Mouse (Mus musculus) hindbrain, embryonic 16.5 days (tissue): ENCODE data around the gene Syce3. TPM values are rescaled to one million over a fixed set of nuclear protein-coding genes. Genes with fewer than 3 reads are reported as not detected.

ENCODE experiments used
- ATAC-seq: fragments of 200-750 bp; cut with Nextera tagmentation; 2 replicates; pipeline ENCODE4 v1.8.0; 2017; ENCODE audit warnings: moderate TSS enrichment, moderate library complexity
- H3K27ac ChIP-seq: fragments of 300-500 bp; sonication (generic); 2 replicates; pipeline ENCODE4 v1.5.1; 2014; ENCODE audit warnings: low read depth, mild to moderate bottlenecking, control low read depth, low read length, moderate library complexity
- H3K27me3 ChIP-seq: fragments of 300-500 bp; sonication (generic); replicated peaks from 2 replicates; pipeline ENCODE4 v1.6.1; 2014; ENCODE audit warnings: low read length; ENCODE audit not compliant: control insufficient read depth, insufficient read depth
- H3K36me3 ChIP-seq: fragments of 300-500 bp; sonication (generic); 2 replicates; pipeline ENCODE4 v1.6.1; 2014; ENCODE audit warnings: mild to moderate bottlenecking, low read length, moderate library complexity, mixed read lengths; ENCODE audit not compliant: control insufficient read depth, insufficient read depth
- H3K4me1 ChIP-seq: fragments of 300-500 bp; sonication (generic); 2 replicates; pipeline ENCODE4 v1.6.1; 2014; ENCODE audit warnings: low read depth, low read length; ENCODE audit not compliant: control insufficient read depth, insufficient read depth
- H3K4me2 ChIP-seq: fragments of 300-500 bp; sonication (generic); 2 replicates; pipeline ENCODE4 v1.6.1; 2014; ENCODE audit warnings: mild to moderate bottlenecking, low read length, control low read depth, moderate library complexity
- H3K4me3 ChIP-seq: fragments of 300-500 bp; sonication (generic); 2 replicates; pipeline ENCODE4 v1.5.1; 2014; ENCODE audit warnings: mild to moderate bottlenecking, low read length, control low read depth, moderate library complexity
- H3K9ac ChIP-seq: fragments of 300-500 bp; sonication (generic); 2 replicates; pipeline ENCODE4 v1.6.1; 2014; ENCODE audit warnings: low read depth, mild to moderate bottlenecking, control low read depth, low read length, moderate library complexity
- H3K9me3 ChIP-seq: fragments of 300-500 bp; sonication (generic); 2 replicates; pipeline ENCODE4 v1.6.1; 2014; ENCODE audit warnings: mild to moderate bottlenecking, low read length, moderate library complexity; ENCODE audit not compliant: control insufficient read depth
- WGBS: fragments of 180-500 bp; shearing (Covaris S2); extraction: QIAGEN DNeasy Blood & Tissue Kit; methylation state at CpG from one replicate; pipeline ENCODE4 v1.1.7; 2014; 5-methylcytosine and 5-hydroxymethylcytosine counted together
- polyA plus RNA-seq: library from polyadenylated mRNA; unstranded; fragments of >200 nt; fragmentation: Nextera tagmentation; extraction: Ambion mirVana; gene quantifications from 2 replicates; pipeline ENCODE4 v1.2.1, GENCODE M21; 2015

The Syce3 gene
- polyA plus RNA-seq, 1 experiment from 2014 or later, result not detected

- Histone ChIP-seq H3K27ac (no peak overlapping the region), H3K4me1 (peaks cover 29% of the 10 kb centered on the region), H3K9ac (no peak overlapping the region), H3K27me3 (peaks cover 30% of the 10 kb centered on the region), H3K9me3 (no peaks in the 10 kb centered on the region), H3K4me2 (no peak overlapping the region), H3K4me3 (no peak overlapping the region), H3K36me3 (no peaks in the 10 kb centered on the region)
- WGBS, result 3% methylated on average over 18 of the region's 18 CpGs
- ATAC-seq, result no peak
Measured at GRCm38 (mm10) chr15:89377362-89377761, 32.9 kb downstream of the Syce3 start.

GRCm38 (mm10) chr15:89376957-89377356 lies 33.3 kb downstream of the Syce3 start, which contains the start of gene Tymp:
Gene Tymp, minus strand, starts transcription at chr15:89377039.
- Histone ChIP-seq H3K4me1 (peaks cover 29% of the 10 kb centered on the region), H3K36me3 (peaks cover 3% of the 10 kb centered on the region), H3K9ac (no peak within 1 kb of the TSS), H3K9me3 (no peaks in the 10 kb centered on the region), H3K27ac (no peak within 1 kb of the TSS), H3K27me3 (peaks cover 30% of the 10 kb centered on the region), H3K4me2 (no peak within 1 kb of the TSS), H3K4me3 (no peak within 1 kb of the TSS)
- WGBS, result 22% methylated on average over 16 of the region's 16 CpGs
- ATAC-seq, result no peak

DNA sequence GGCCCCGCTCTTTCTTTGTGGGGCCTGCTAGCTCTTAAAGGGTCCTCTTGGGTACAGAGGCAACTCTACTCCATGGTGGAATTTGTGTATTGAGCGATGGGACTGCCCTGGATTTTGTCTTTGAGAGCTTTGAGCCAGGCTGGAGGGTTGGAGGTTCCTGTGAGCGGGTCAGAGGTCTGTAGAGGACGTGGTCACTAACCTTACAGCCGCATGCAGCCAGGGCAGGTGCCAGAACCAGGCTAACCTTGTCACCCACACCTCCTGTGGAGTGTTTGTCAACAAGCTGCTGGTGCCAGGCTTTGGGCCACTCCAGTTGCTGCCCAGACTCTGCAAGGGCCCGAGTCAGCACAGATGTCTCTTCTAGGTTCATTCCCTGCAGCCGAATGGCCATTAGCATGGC lies 34.3 kb downstream of the Syce3 start:
- Histone ChIP-seq H3K4me1 (peaks cover 29% of the 10 kb centered on the region), H3K4me2 (no peak overlapping the region), H3K9ac (no peak overlapping the region), H3K27me3 (peaks cover 30% of the 10 kb centered on the region), H3K9me3 (no peaks in the 10 kb centered on the region), H3K4me3 (no peak overlapping the region), H3K27ac (no peak overlapping the region), H3K36me3 (peaks cover 12% of the 10 kb centered on the region)
- 79% methylated on average over 7 of the region's 7 CpGs for WGBS
- no peak for ATAC-seq

- H3K4me3 ChIP-seq, result no peak overlapping the region
- H3K4me2 ChIP-seq, result peak overlapping the region; percentile 82; the same call in 1 of the 2 replicates
- H3K36me3 ChIP-seq, result peaks cover 16% of the 10 kb centered on the region
- no peak overlapping the region for H3K27ac ChIP-seq
- ATAC-seq, result no peak
- 92% methylated on average over 16 of the region's 17 CpGs for WGBS
- H3K9me3 ChIP-seq, result no peaks in the 10 kb centered on the region
- peaks cover 29% of the 10 kb centered on the region for H3K4me1 ChIP-seq
- peaks cover 27% of the 10 kb centered on the region for H3K27me3 ChIP-seq
- H3K9ac ChIP-seq, result no peak overlapping the region
Measured at GRCm38 (mm10) chr15:89374801-89375534, 35.3 kb downstream of the Syce3 start.

- H3K9ac ChIP-seq, result peak overlapping the region; percentile 88
- WGBS, result 53% methylated on average over 9 of the region's 9 CpGs
- H3K27ac ChIP-seq, result peak overlapping the region; percentile 94
- H3K4me2 ChIP-seq, result peak overlapping the region; percentile 82
- peaks cover 27% of the 10 kb centered on the region for H3K4me1 ChIP-seq
- peaks cover 18% of the 10 kb centered on the region for H3K36me3 ChIP-seq
- H3K9me3 ChIP-seq, result no peaks in the 10 kb centered on the region
- peak overlapping the region; percentile 80 for H3K4me3 ChIP-seq
- H3K27me3 ChIP-seq, result peaks cover 24% of the 10 kb centered on the region
- ATAC-seq, result no peak
Measured at GRCm38 (mm10) chr15:89374340-89374739, 36.0 kb downstream of the Syce3 start.

DNA sequence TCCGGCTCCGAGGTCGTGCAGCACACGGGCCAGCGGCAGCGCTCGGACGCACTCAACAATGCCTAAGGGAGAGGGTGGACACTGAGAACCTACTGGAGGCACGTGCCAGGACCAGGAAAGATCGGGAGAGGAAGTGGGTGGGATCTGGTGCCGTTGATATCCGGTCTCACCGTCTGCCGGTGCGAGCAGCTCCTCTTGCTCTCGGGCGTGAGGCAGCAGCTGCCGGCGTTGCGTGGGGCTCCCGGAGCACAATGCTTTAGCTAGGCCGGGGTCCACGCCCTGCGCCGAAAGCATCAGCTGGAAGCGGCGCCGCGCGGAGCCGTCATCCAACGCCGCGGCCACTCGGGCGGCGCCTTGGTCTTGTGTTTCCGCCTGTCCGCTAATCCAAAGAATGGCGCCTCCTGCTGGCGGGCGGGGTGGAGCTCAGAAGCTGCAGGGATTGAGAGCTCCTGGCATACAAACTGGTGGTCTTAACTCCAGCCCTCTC lies 36.5 kb downstream of the Syce3 start, which contains the start of gene Sco2:
Gene Sco2 (minus strand): TSS at position 85 of the 487 bp plus-strand sequence.
- ATAC-seq, result peak; percentile 89
- Histone ChIP-seq H3K9me3 (no peaks in the 10 kb centered on the region), H3K4me3 (peak within 1 kb of the TSS; percentile 80), H3K4me1 (peaks cover 22% of the 10 kb centered on the region), H3K36me3 (peaks cover 24% of the 10 kb centered on the region), H3K27ac (peak within 1 kb of the TSS; percentile 94), H3K27me3 (peaks cover 22% of the 10 kb centered on the region), H3K4me2 (peak within 1 kb of the TSS; percentile 82), H3K9ac (peak within 1 kb of the TSS; percentile 88)
- 0% methylated on average over 40 of the region's 42 CpGs for WGBS

GRCm38 (mm10) chr15:89373027-89373761 lies 37.1 kb downstream of the Syce3 start:
- peaks cover 17% of the 10 kb centered on the region for H3K27me3 ChIP-seq
- peak overlapping the region; percentile 80 for H3K4me3 ChIP-seq
- peaks cover 29% of the 10 kb centered on the region for H3K36me3 ChIP-seq
- peak overlapping the region; percentile 94 for H3K27ac ChIP-seq
- H3K9ac ChIP-seq, result peak overlapping the region; percentile 88
- H3K9me3 ChIP-seq, result no peaks in the 10 kb centered on the region
- peak overlapping the region; percentile 82 for H3K4me2 ChIP-seq
- WGBS, result 3% methylated on average over 34 of the region's 35 CpGs
- H3K4me1 ChIP-seq, result peaks cover 16% of the 10 kb centered on the region
- ATAC-seq, result peak; percentile 79

DNA sequence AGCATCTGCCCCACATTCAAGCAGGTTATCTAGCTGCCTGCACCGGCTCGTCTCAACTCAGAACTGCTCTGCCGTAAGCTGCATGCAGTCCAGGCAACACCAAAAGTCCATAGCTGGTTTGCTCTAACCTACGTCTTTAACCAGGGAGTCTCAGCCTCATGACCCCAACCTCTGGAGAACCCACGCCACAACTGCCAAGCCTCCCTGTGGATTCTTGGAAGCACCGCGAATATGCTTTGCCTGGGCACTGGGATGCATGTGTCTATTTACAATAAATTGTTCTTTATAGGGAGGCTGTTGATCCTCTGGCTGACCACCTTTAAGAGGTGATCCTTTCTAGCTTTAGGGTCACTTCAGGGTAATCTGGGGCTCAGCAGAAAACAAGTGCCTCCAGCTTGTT lies 37.8 kb downstream of the Syce3 start:
- Histone ChIP-seq H3K9me3 (no peaks in the 10 kb centered on the region), H3K4me2 (peak overlapping the region; percentile 82), H3K27ac (no peak overlapping the region), H3K4me1 (peaks cover 15% of the 10 kb centered on the region), H3K4me3 (peak overlapping the region; percentile 80), H3K9ac (peak overlapping the region; percentile 88; the same call in 1 of the 2 replicates), H3K27me3 (peaks cover 12% of the 10 kb centered on the region), H3K36me3 (peaks cover 36% of the 10 kb centered on the region)
- no peak for ATAC-seq
- 85% methylated on average over 7 of the region's 7 CpGs for WGBS

DNA sequence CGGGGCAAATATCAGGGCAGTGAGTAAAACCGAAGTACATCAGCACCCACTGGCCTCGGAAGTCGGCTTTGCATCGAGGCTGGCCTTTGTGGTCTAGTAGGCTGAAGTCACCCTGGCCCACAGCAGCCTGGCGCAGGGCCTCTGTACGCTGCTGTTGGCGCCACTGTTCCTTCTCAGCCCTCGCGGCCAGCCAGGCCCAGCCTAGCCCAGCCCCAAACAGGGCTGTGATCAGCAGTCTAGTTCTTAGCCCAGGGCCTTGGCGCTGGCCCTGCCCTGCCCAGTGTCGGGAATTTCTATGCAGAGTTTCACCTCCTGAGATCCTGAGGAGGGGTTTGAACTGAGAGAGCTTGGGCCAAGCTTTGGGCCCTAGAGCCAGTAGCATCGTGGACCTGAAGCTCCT lies 38.2 kb downstream of the Syce3 start:
- H3K9me3 ChIP-seq, result no peaks in the 10 kb centered on the region
- H3K27me3 ChIP-seq, result peaks cover 9% of the 10 kb centered on the region
- H3K9ac ChIP-seq, result no peak overlapping the region
- H3K36me3 ChIP-seq, result peaks cover 39% of the 10 kb centered on the region
- H3K4me2 ChIP-seq, result no peak overlapping the region
- ATAC-seq, result no peak
- H3K4me3 ChIP-seq, result no peak overlapping the region
- 88% methylated on average over 13 of the region's 13 CpGs for WGBS
- H3K4me1 ChIP-seq, result peaks cover 15% of the 10 kb centered on the region
- H3K27ac ChIP-seq, result no peak overlapping the region
